Mouse (Mus musculus) C2C12 (cell line): ENCODE results near the gene Cdkn1b. TPM values are rescaled to one million over a fixed set of nuclear protein-coding genes. Genes with fewer than 3 reads are reported as not detected.

Source experiments
- H3K27me3 ChIP-seq: one replicate; pipeline ENCODE4 v1.6.1; 2011; ENCODE audit not compliant: control insufficient read depth, insufficient read depth, insufficient read length
- H3K36me3 ChIP-seq: one replicate; pipeline ENCODE4 v1.6.1; 2011; ENCODE audit not compliant: control insufficient read depth, insufficient read depth
- H3K4me3 ChIP-seq: one replicate; pipeline ENCODE4 v1.5.1; 2011; ENCODE audit warnings: mild to moderate bottlenecking, control low read depth; ENCODE audit not compliant: poor library complexity, insufficient read depth, severe bottlenecking
- H3K79me2 ChIP-seq: one replicate; pipeline ENCODE4 v1.6.1; 2011; ENCODE audit not compliant: control insufficient read depth, insufficient read depth
- H3K79me3 ChIP-seq: one replicate; pipeline ENCODE4 v1.6.1; 2011; ENCODE audit warnings: low read depth, control low read depth
- H3ac ChIP-seq: one replicate; pipeline ENCODE3; 2011; ENCODE audit warnings: low read depth; ENCODE audit not compliant: control insufficient read depth, insufficient read length
- CEBPB ChIP-seq: IDR thresholded peaks from one replicate; pipeline ENCODE4 v1.6.1; 2011; ENCODE audit warnings: low read depth, mild to moderate bottlenecking, control low read depth, moderate library complexity
- CTCF ChIP-seq: IDR thresholded peaks from one replicate; pipeline ENCODE4 v1.5.1; 2011; ENCODE audit not compliant: control insufficient read depth, insufficient read depth, insufficient read length
- FOSL1 ChIP-seq: IDR thresholded peaks from one replicate; pipeline ENCODE4 v1.8.0; 2011; ENCODE audit warnings: mild to moderate bottlenecking, low read length; ENCODE audit not compliant: poor library complexity, insufficient read depth, severe bottlenecking
- MAX ChIP-seq: IDR thresholded peaks from one replicate; pipeline ENCODE4 v1.6.1; 2011; ENCODE audit warnings: mild to moderate bottlenecking, control low read depth
- MYOD1 ChIP-seq: IDR thresholded peaks from one replicate; pipeline ENCODE4 v1.6.1; 2011; ENCODE audit warnings: low read depth; ENCODE audit not compliant: control insufficient read depth, insufficient read length
- MYOG ChIP-seq: IDR thresholded peaks from one replicate; pipeline ENCODE4 v1.6.1; 2011; ENCODE audit not compliant: control insufficient read depth, insufficient read length; ENCODE audit errors: extremely low read depth
- USF1 ChIP-seq: IDR thresholded peaks from one replicate; pipeline ENCODE4 v1.6.1; 2011; ENCODE audit warnings: low read depth, mild to moderate bottlenecking, control low read depth, moderate library complexity
- polyA plus RNA-seq: library from polyadenylated mRNA; unstranded; fragments of >200 nt; fragmentation: generic; extraction: Trizol; gene quantifications from one replicate; pipeline ENCODE4 v1.2.1, GENCODE M21; 2012; ENCODE audit warnings: missing spikeins

Gene Cdkn1b
- polyA plus RNA-seq, 1 experiment = 15.8 TPM

DNA sequence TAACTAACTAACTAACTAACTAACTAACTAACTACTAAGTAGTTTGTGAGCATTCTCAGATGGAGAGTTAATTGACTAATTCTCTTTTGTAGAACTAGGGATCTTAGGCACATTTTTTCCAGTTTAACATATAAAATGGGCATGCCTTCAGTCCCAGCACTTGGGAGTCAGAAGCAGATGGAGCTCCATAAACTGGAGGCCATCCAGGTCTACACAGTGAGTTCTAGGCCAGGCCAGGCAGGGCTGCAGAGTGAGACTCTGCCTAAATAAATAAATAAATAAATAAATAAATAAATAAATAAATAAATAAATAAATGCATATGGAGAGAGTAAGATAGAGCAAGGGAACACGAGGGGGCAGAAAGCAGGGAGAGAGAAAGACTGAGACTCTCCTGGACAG, 42.3 kb upstream of the Cdkn1b start:
- Histone ChIP-seq H3K79me2 (no peaks in the 10 kb centered on the region), H3K27me3 (no peaks in the 10 kb centered on the region), H3ac (no peak overlapping the region), H3K4me3 (no peak overlapping the region), H3K36me3 (no peaks in the 10 kb centered on the region), H3K79me3 (no peaks in the 10 kb centered on the region)
- TF ChIP-seq CEBPB = no peak
- no peak for TF ChIP-seq CTCF
- TF ChIP-seq FOSL1 = no peak
- TF ChIP-seq MYOG = no peak
- TF ChIP-seq MYOD1 = no peak
- TF ChIP-seq MAX = no peak
- no peak for TF ChIP-seq USF1

DNA sequence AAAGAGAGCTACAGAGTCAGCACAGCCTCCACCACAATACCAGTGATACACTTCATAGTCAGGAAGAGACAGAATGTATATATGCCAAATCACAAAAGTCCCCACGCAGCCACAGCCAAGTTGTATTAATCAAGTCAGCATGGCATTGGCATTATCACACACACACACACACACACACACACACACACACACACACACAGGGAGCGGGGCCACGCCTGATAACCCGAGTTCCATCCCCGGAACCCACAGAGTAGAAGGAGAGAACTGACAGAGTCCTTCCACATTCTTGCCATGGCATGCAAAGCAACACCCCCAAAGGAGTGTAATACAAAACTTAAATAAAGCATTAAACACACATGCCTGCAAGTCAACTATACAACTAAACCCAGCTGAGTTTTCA, 40.6 kb upstream of the Cdkn1b start:
- Histone ChIP-seq H3K4me3 (no peak overlapping the region), H3K36me3 (no peaks in the 10 kb centered on the region), H3ac (no peak overlapping the region), H3K79me2 (no peaks in the 10 kb centered on the region), H3K27me3 (no peaks in the 10 kb centered on the region), H3K79me3 (no peaks in the 10 kb centered on the region)
- TF ChIP-seq CTCF (no peak), MAX (no peak), CEBPB (no peak), FOSL1 (no peak), MYOD1 (no peak), MYOG (no peak)

DNA sequence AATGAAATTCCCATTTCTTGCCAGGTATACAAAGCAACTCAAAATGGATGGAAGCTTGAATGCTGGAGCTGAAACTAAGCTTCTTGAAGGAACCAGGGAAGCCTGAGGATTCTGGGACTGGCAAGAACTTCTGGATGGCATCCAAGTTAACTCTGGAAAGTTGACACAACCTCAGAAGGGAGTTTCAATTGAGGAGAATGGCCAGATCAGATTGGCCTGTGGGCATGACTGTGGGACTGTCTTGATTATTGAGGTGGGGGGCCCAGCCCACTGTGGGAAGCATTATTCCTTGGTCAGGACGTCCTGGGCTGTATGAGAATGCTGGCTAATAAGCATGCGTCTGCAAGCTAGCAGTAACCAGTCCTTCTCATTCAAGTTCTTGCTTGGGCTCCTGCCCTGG, 40.2 kb upstream of the Cdkn1b start:
- Histone ChIP-seq H3K79me2 (no peaks in the 10 kb centered on the region), H3ac (no peak overlapping the region), H3K79me3 (no peaks in the 10 kb centered on the region), H3K27me3 (no peaks in the 10 kb centered on the region), H3K4me3 (no peak overlapping the region), H3K36me3 (no peaks in the 10 kb centered on the region)
- TF ChIP-seq MAX (no peak), USF1 (no peak), CEBPB (no peak), FOSL1 (no peak), MYOD1 (no peak), MYOG (no peak), CTCF (no peak)

DNA sequence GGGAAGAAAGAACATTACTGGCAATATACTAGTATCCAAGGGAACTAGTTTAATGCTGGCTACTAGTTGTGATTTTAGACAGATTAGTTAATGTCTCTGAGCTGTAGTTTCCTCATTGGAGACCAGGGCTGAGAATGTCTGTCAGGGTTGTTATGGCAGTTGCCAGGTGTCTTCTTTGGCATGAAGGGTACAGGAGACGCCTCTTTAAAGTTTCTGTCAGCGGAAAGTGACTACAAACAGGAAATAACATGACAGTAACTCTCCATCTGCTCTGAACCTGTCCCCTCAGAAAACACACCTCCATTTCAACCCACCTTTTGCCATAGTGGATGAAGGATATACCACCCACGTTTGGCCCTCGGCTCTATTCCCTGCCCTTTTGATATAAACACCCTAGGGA, 36.5 kb upstream of the Cdkn1b start:
- no peaks in the 10 kb centered on the region for H3K27me3 ChIP-seq
- H3K4me3 ChIP-seq = no peak overlapping the region
- H3ac ChIP-seq = no peak overlapping the region
- TF ChIP-seq CTCF = no peak
- no peak for TF ChIP-seq MAX
- TF ChIP-seq MYOD1 = no peak
- no peak for TF ChIP-seq USF1
- TF ChIP-seq CEBPB = no peak
- TF ChIP-seq MYOG = no peak
- H3K36me3 ChIP-seq = no peaks in the 10 kb centered on the region
- H3K79me2 ChIP-seq = no peaks in the 10 kb centered on the region
- no peaks in the 10 kb centered on the region for H3K79me3 ChIP-seq

DNA sequence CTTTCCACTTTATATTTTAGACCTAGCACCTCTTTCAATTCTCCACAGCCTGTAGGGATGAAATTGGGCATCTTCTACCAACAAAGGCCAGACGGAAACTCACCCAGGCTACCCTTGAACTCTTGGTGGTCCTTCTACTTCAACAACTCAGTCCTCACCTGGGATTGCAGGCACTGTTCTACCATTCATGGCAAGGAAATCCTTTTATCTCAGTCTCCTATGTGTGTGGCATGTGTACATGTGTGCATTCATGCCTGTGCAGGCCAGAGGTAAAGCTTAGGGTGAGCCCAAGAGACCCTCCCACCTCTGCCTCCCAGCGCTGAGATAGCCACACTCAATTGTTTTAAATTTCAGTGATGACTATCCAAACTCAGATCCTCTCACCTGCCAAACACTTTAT, 34.7 kb upstream of the Cdkn1b start:
- no peak overlapping the region for H3K4me3 ChIP-seq
- H3K36me3 ChIP-seq = no peaks in the 10 kb centered on the region
- no peaks in the 10 kb centered on the region for H3K79me2 ChIP-seq
- H3ac ChIP-seq = no peak overlapping the region
- H3K27me3 ChIP-seq = no peaks in the 10 kb centered on the region
- H3K79me3 ChIP-seq = no peaks in the 10 kb centered on the region
- TF ChIP-seq FOSL1 = no peak
- no peak for TF ChIP-seq MAX
- no peak for TF ChIP-seq USF1
- no peak for TF ChIP-seq CEBPB
- TF ChIP-seq CTCF = no peak

DNA sequence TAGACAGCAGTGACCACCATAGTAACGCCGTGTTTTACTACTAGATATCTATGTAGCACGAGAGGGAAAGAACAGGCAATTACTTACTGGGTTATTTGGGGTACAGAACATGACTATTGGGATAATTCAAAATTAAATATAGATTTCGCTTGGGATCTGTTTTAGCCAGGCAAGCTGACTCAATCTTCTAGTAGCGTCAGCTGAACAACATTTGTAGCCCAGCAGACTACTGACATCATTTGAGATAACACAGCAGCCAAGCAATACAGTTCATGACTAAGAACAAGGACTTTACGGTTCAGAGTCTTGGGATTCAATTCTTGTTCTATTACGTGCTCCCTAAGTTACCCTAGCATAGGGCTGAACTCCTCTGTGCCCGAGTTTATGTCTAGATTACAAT, 33.7 kb upstream of the Cdkn1b start:
- no peak overlapping the region for H3K4me3 ChIP-seq
- H3K36me3 ChIP-seq = no peaks in the 10 kb centered on the region
- TF ChIP-seq CTCF (no peak), MYOG (no peak), CEBPB (no peak), MYOD1 (no peak), FOSL1 (no peak), USF1 (no peak), MAX (no peak)
- H3ac ChIP-seq = no peak overlapping the region
- no peaks in the 10 kb centered on the region for H3K79me2 ChIP-seq
- H3K79me3 ChIP-seq = no peaks in the 10 kb centered on the region
- no peaks in the 10 kb centered on the region for H3K27me3 ChIP-seq
